Mouse (Mus musculus): Measurements from ENCODE around the gene Mdk. TPM values are rescaled to one million over a fixed set of nuclear protein-coding genes. Genes with fewer than 3 reads are reported as not detected.
A peak's percentile ranks its signal among the peaks of the same experiment; 100 is the strongest.

Gene Mdk
- polyA plus RNA-seq, 1 experiment from 2014 or later, result 1,095 TPM

DNA sequence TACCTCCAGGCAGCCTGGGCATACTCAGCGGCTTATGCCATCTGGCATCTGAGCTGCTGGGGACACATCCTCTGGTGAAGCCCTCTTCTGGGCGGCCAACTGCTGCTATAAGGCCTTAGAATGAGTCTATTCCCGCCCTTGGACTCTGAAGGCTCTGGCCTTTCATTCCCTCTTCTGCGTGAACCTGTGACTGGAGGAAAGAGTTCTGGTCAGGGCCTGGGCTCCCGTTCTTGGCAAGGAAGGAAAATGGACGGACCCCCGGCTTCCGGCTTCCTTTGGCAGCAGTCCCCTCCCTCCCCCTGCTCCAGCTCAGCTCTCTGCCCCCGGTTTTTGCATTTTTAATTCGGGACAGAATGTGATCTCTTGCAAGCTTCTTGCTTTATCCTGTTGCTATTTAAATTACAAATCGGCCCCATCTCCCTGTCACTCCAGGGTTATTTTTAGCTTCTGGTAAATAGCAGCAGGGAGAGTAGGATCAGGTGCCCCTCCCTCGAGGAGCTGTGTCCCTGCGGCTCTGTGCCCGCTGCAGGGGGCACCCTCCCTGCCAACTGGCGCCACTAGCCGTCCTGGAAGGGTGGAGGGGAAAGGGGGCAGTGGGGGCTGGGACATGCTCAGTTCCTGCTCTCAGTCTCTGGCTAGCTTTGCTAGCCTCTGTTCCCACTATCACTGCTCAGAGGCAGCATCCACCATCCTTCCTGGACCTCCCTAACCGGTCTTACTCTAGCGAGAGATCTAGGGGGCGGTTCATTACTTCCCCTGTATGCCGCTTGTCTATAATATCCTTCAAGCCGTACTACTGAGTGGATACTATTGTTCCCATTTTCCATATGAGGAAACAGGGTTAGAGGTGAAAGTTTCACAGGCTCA is 39.4 kb upstream of the Mdk start:
- no peak for DNase-seq (ENCODE audit: low spot score)
- ATAC-seq (replicated peaks; ENCODE audit: low FRiP score), result 0 out of 2 replicates have a peak, but pooled peaks have one; percentile 22
- H3K4me2 ChIP-seq (ENCODE audit: low read depth, low read length, severe bottlenecking), result peak overlapping the region; percentile 24; the same call in 1 of the 2 replicates
- no peak overlapping the region for H3K27ac ChIP-seq (ENCODE audit: low read depth, low read length)
- H3K27me3 ChIP-seq (ENCODE audit: control insufficient read depth, insufficient read depth, low read length), result peaks cover 24% of the 10 kb centered on the region
- peak overlapping the region; percentile 20; the same call in 1 of the 2 replicates for H3K9ac ChIP-seq (ENCODE audit: low read length)
- 20% methylated on average over 21 of the region's 21 CpGs for WGBS
- peaks cover 11% of the 10 kb centered on the region for H3K4me1 ChIP-seq (replicated peaks; ENCODE audit: control insufficient read depth, insufficient read depth, low read length)
- no peak overlapping the region for H3K4me3 ChIP-seq (ENCODE audit: low read depth, low read length)
- H3K36me3 ChIP-seq (ENCODE audit: control insufficient read depth, insufficient read depth, low read length), result no peaks in the 10 kb centered on the region
- H3K9me3 ChIP-seq (ENCODE audit: control insufficient read depth, low read length), result no peaks in the 10 kb centered on the region

DNA sequence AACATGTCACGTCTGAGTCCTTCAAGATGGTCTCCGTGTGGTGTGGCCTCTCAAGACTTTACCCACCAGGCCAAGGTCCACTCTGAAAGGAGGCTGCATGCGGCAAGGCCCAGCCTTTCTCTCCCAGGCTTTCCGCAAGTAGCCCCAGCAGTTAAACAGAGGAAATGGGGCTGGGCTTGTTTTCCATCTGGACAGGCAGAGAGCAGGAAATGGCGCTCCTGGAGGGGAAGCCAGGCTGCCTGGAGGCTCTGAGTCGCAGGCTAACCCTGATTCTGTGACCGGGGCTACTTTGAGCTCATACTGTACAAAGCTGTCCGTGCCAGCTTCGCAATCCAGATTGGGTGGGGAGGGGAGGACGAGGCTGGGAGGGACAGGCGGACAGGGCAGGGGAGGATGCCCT is 35.9 kb upstream of the Mdk start:
- no peak overlapping the region for H3K9ac ChIP-seq (ENCODE audit: low read length)
- H3K4me1 ChIP-seq (replicated peaks; ENCODE audit: control insufficient read depth, insufficient read depth, low read length), result peaks cover 5% of the 10 kb centered on the region

DNA sequence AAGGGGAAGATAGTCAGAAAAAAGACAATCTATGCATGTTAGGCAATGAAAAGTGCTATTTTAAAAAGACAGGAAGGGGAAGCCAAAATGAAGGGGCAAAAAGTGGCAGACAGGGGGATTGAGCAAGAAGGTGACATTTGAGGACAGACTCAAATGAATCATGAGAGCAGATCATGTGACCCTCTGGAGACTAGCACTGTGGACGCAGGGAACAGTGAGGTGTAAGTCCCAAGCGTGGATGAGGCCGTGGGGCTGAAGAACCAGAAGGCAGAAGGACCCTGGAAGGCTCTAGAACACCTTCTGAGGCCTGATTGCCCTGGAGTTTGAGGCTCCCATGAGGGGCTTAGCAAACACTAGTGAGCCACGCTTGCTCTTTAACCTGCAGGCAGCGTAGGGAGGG is 34.3 kb upstream of the Mdk start:
- DNase-seq (ENCODE audit: low spot score) (no peak), ATAC-seq (replicated peaks; ENCODE audit: low FRiP score) (no peak)
- H3K9ac ChIP-seq (ENCODE audit: low read length), result no peak overlapping the region
- no peak overlapping the region for H3K4me3 ChIP-seq (ENCODE audit: low read depth, low read length)
- H3K27ac ChIP-seq (ENCODE audit: low read depth, low read length), result no peak overlapping the region
- H3K9me3 ChIP-seq (ENCODE audit: control insufficient read depth, low read length), result no peaks in the 10 kb centered on the region
- 91% methylated on average over 5 of the region's 5 CpGs for WGBS
- peaks cover 13% of the 10 kb centered on the region for H3K4me1 ChIP-seq (replicated peaks; ENCODE audit: control insufficient read depth, insufficient read depth, low read length)
- H3K27me3 ChIP-seq (ENCODE audit: control insufficient read depth, insufficient read depth, low read length), result no peaks in the 10 kb centered on the region; the same call in 1 of the 2 replicates
- no peak overlapping the region for H3K4me2 ChIP-seq (ENCODE audit: low read depth, low read length, severe bottlenecking)
- no peaks in the 10 kb centered on the region for H3K36me3 ChIP-seq (ENCODE audit: control insufficient read depth, insufficient read depth, low read length)

More for the DNA sequence above, 35.9 kb upstream of the Mdk start:
- no peaks in the 10 kb centered on the region for H3K36me3 ChIP-seq (ENCODE audit: control insufficient read depth, insufficient read depth, low read length)
- no peak overlapping the region for H3K4me2 ChIP-seq (ENCODE audit: low read depth, low read length, severe bottlenecking)
- H3K9me3 ChIP-seq (ENCODE audit: control insufficient read depth, low read length), result no peaks in the 10 kb centered on the region
- no peak overlapping the region for H3K27ac ChIP-seq (ENCODE audit: low read depth, low read length)
- 66% methylated on average over 11 of the region's 11 CpGs for WGBS
- H3K27me3 ChIP-seq (ENCODE audit: control insufficient read depth, insufficient read depth, low read length), result peaks cover 2% of the 10 kb centered on the region; the same call in 1 of the 2 replicates
- no peak for DNase-seq (ENCODE audit: low spot score)
- H3K4me3 ChIP-seq (ENCODE audit: low read depth, low read length), result no peak overlapping the region
- no peak for ATAC-seq (replicated peaks; ENCODE audit: low FRiP score)

GRCm38 (mm10) chr2:91965417-91965816 is 33.3 kb upstream of the Mdk start:
- Histone ChIP-seq H3K9me3 (ENCODE audit: control insufficient read depth, low read length) (no peaks in the 10 kb centered on the region), H3K36me3 (ENCODE audit: control insufficient read depth, insufficient read depth, low read length) (no peaks in the 10 kb centered on the region), H3K9ac (ENCODE audit: low read length) (no peak overlapping the region), H3K27ac (ENCODE audit: low read depth, low read length) (no peak overlapping the region), H3K4me1 (replicated peaks; ENCODE audit: control insufficient read depth, insufficient read depth, low read length) (peaks cover 12% of the 10 kb centered on the region), H3K4me2 (ENCODE audit: low read depth, low read length, severe bottlenecking) (no peak overlapping the region), H3K27me3 (ENCODE audit: control insufficient read depth, insufficient read depth, low read length) (no peaks in the 10 kb centered on the region; the same call in 1 of the 2 replicates), H3K4me3 (ENCODE audit: low read depth, low read length) (no peak overlapping the region)
- DNase-seq (ENCODE audit: low spot score), result peak; percentile 57
- 17% methylated on average over 20 of the region's 20 CpGs for WGBS
- ATAC-seq (replicated peaks; ENCODE audit: low FRiP score), result no peak

DNA sequence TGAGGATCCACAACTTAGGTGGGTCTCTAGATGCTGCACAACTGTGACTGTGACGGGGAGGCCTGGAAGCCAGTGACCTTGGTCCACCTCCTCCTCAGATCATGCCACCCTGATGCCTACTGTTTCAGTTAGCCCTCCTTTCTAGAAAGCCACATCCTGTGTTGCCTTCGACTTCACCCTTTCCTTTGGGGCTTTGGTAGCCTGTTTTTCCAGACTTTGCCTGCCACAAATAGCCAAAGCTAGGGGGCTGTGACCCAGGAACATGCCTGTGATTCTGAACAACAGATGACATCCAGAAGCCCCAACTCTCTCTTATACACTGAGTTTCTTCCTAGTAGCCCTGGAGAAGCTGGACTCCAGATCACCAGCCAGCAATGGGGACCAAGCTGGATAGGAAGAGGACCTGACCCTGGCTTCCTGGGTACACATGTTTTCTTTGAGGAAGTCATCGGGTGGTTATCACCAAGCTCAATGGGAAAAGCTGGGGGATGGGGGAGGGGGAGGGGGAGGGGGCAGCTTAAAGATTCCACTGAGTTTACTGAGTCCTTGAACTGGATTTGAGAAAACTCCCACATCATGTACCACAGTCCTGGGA is 32.6 kb upstream of the Mdk start:
- H3K27me3 ChIP-seq (ENCODE audit: control insufficient read depth, insufficient read depth, low read length), result no peaks in the 10 kb centered on the region; the same call in 1 of the 2 replicates
- no peaks in the 10 kb centered on the region for H3K36me3 ChIP-seq (ENCODE audit: control insufficient read depth, insufficient read depth, low read length)
- WGBS, result 76% methylated on average over 3 of the region's 3 CpGs
- H3K4me2 ChIP-seq (ENCODE audit: low read depth, low read length, severe bottlenecking), result no peak overlapping the region
- ATAC-seq (replicated peaks; ENCODE audit: low FRiP score) (no peak), DNase-seq (ENCODE audit: low spot score) (no peak)
- H3K4me3 ChIP-seq (ENCODE audit: low read depth, low read length), result no peak overlapping the region
- H3K4me1 ChIP-seq (replicated peaks; ENCODE audit: control insufficient read depth, insufficient read depth, low read length), result peaks cover 12% of the 10 kb centered on the region
- no peak overlapping the region for H3K27ac ChIP-seq (ENCODE audit: low read depth, low read length)
- H3K9ac ChIP-seq (ENCODE audit: low read length), result no peak overlapping the region
- H3K9me3 ChIP-seq (ENCODE audit: control insufficient read depth, low read length), result no peaks in the 10 kb centered on the region

DNA sequence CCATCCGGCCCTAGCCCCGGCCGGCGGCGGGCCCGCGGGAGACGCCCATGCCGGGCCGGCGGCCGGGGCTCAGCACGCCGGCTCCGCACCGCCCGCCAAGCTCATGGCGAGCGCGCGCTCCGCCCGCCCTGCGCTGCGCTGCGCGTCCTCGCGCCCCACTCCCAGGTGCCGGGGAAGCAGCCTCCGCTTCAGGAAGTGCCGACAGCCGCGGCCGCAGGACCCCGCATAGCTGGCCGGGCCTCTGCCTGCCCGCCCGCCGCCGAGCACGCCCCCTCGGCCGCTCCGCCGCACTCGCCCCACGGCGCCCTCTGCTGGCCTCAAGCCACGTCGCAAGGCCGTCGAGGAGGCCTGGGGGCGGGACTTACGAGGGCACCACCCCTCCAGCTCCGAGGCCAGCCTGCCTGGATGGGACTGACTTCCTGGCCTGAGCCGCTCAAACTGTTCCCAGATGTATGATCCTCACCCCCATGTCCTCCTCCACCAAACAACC is 31.4 kb upstream of the Mdk start:
- Histone ChIP-seq H3K9me3 (ENCODE audit: control insufficient read depth, low read length) (no peaks in the 10 kb centered on the region), H3K36me3 (ENCODE audit: control insufficient read depth, insufficient read depth, low read length) (no peaks in the 10 kb centered on the region), H3K4me3 (ENCODE audit: low read depth, low read length) (peak overlapping the region; percentile 83), H3K27ac (ENCODE audit: low read depth, low read length) (0 out of 2 replicates have a peak overlapping the region, but pooled peaks have one; percentile 12), H3K27me3 (ENCODE audit: control insufficient read depth, insufficient read depth, low read length) (no peaks in the 10 kb centered on the region; the same call in 1 of the 2 replicates), H3K4me1 (replicated peaks; ENCODE audit: control insufficient read depth, insufficient read depth, low read length) (peaks cover 12% of the 10 kb centered on the region), H3K9ac (ENCODE audit: low read length) (peak overlapping the region; percentile 89), H3K4me2 (ENCODE audit: low read depth, low read length, severe bottlenecking) (peak overlapping the region; percentile 81)
- 0% methylated on average over 38 of the region's 57 CpGs for WGBS
- ATAC-seq (replicated peaks; ENCODE audit: low FRiP score) (peak; percentile 95), DNase-seq (ENCODE audit: low spot score) (peak; percentile 98)

GRCm38 (mm10) chr2:91962864-91963401 is 30.8 kb upstream of the Mdk start:
- Histone ChIP-seq H3K4me1 (replicated peaks; ENCODE audit: control insufficient read depth, insufficient read depth, low read length) (peaks cover 12% of the 10 kb centered on the region), H3K27me3 (ENCODE audit: control insufficient read depth, insufficient read depth, low read length) (no peaks in the 10 kb centered on the region), H3K4me3 (ENCODE audit: low read depth, low read length) (peak overlapping the region; percentile 83), H3K9ac (ENCODE audit: low read length) (peak overlapping the region; percentile 89), H3K9me3 (ENCODE audit: control insufficient read depth, low read length) (no peaks in the 10 kb centered on the region), H3K4me2 (ENCODE audit: low read depth, low read length, severe bottlenecking) (peak overlapping the region; percentile 81), H3K36me3 (ENCODE audit: control insufficient read depth, insufficient read depth, low read length) (no peaks in the 10 kb centered on the region), H3K27ac (ENCODE audit: low read depth, low read length) (0 out of 2 replicates have a peak overlapping the region, but pooled peaks have one; percentile 12)
- under 1% methylated on average over 39 of the region's 39 CpGs for WGBS
- peak; percentile 77 for DNase-seq (ENCODE audit: low spot score)
- ATAC-seq (replicated peaks; ENCODE audit: low FRiP score), result no peak; the same call in 1 of the 2 replicates

GRCm38 (mm10) chr2:91961901-91962761 is 30.0 kb upstream of the Mdk start:
- Histone ChIP-seq H3K4me2 (ENCODE audit: low read depth, low read length, severe bottlenecking) (peak overlapping the region; percentile 81), H3K4me3 (ENCODE audit: low read depth, low read length) (peak overlapping the region; percentile 83), H3K9ac (ENCODE audit: low read length) (peak overlapping the region; percentile 89), H3K9me3 (ENCODE audit: control insufficient read depth, low read length) (no peaks in the 10 kb centered on the region), H3K27ac (ENCODE audit: low read depth, low read length) (no peak overlapping the region), H3K36me3 (ENCODE audit: control insufficient read depth, insufficient read depth, low read length) (no peaks in the 10 kb centered on the region), H3K4me1 (replicated peaks; ENCODE audit: control insufficient read depth, insufficient read depth, low read length) (peaks cover 14% of the 10 kb centered on the region), H3K27me3 (ENCODE audit: control insufficient read depth, insufficient read depth, low read length) (no peaks in the 10 kb centered on the region)
- ATAC-seq (replicated peaks; ENCODE audit: low FRiP score) (no peak), DNase-seq (ENCODE audit: low spot score) (no peak)
- 69% methylated on average over 4 of the region's 4 CpGs for WGBS
